Mouse (Mus musculus): Measurements from ENCODE around the gene Oaz3. TPM values are rescaled to one million over a fixed set of nuclear protein-coding genes. Genes with fewer than 3 reads are reported as not detected.

The Oaz3 gene
- polyA plus RNA-seq, 2 experiments: 0.02 TPM; not detected in 1

- no peak overlapping the region for H3K9ac ChIP-seq (replicated peaks)
- peaks cover 0 to 4% of the 10 kb centered on the region in 2 experiments; a peak in 2 of 4 replicates for H3K4me1 ChIP-seq (replicated peaks; ENCODE audit: control insufficient read depth in 2 of 2, insufficient read depth in 2 of 2, low read length in 1 of 2)
- no peak overlapping the region for H3K27ac ChIP-seq
- DNase-seq (ENCODE audit: low read depth in 3 of 3, low spot score in 3 of 3): no peak
- no peak for ATAC-seq (ENCODE audit: insufficient read depth)
- H3K4me3 ChIP-seq (ENCODE audit: insufficient read depth in 1 of 2, low read depth in 2 of 2, low read length in 2 of 2): no peak overlapping the region
- no peak for TF ChIP-seq EP300 (IDR thresholded peaks at IDR 0.05; ENCODE audit: low read depth)
- TF ChIP-seq CTCF (IDR thresholded peaks at IDR 0.05; ENCODE audit: low read depth): no peak
- H3K4me2 ChIP-seq (ENCODE audit: low read depth): no peak overlapping the region
- peaks cover 24% of the 10 kb centered on the region for H3K27me3 ChIP-seq (ENCODE audit: control insufficient read depth, insufficient read depth, low read length)
- no peaks in the 10 kb centered on the region for H3K9me3 ChIP-seq (ENCODE audit: control insufficient read depth, low read length)
- 65% methylated on average over 4 of the region's 4 CpGs for WGBS (ENCODE audit: insufficient replicate concordance)
- no peaks in the 10 kb centered on the region for H3K36me3 ChIP-seq (replicated peaks; ENCODE audit: control insufficient read depth, insufficient read depth, low read depth)
These were observed 33.7 kb upstream of the Oaz3 start for GRCm38 (mm10) chr3:94477444-94477843.

GRCm38 (mm10) chr3:94476301-94477035 is 32.8 kb upstream of the Oaz3 start:
- Histone ChIP-seq H3K27me3 (ENCODE audit: control insufficient read depth, insufficient read depth, low read length) (peaks cover 24% of the 10 kb centered on the region), H3K36me3 (replicated peaks; ENCODE audit: control insufficient read depth, insufficient read depth, low read depth) (no peaks in the 10 kb centered on the region), H3K4me2 (ENCODE audit: low read depth) (no peak overlapping the region), H3K9ac (replicated peaks) (no peak overlapping the region), H3K4me1 (replicated peaks; ENCODE audit: control insufficient read depth in 2 of 2, insufficient read depth in 2 of 2, low read length in 1 of 2) (peaks cover 0 to 4% of the 10 kb centered on the region in 2 experiments; a peak in 2 of 4 replicates), H3K4me3 (ENCODE audit: insufficient read depth in 1 of 2, low read depth in 2 of 2, low read length in 2 of 2) (no peak overlapping the region), H3K27ac (no peak overlapping the region), H3K9me3 (ENCODE audit: control insufficient read depth, low read length) (no peaks in the 10 kb centered on the region)
- TF ChIP-seq CTCF (IDR thresholded peaks at IDR 0.05; ENCODE audit: low read depth) (no peak), EP300 (IDR thresholded peaks at IDR 0.05; ENCODE audit: low read depth) (no peak)
- no peak for ATAC-seq (ENCODE audit: insufficient read depth)
- WGBS (ENCODE audit: insufficient replicate concordance): 45% methylated on average over 8 of the region's 8 CpGs
- no peak for DNase-seq (ENCODE audit: low read depth in 3 of 3, low spot score in 3 of 3)

- no peaks in the 10 kb centered on the region for H3K9me3 ChIP-seq (ENCODE audit: control insufficient read depth, low read length)
- H3K27ac ChIP-seq: no peak overlapping the region
- H3K4me1 ChIP-seq (replicated peaks; ENCODE audit: control insufficient read depth in 2 of 2, insufficient read depth in 2 of 2, low read length in 1 of 2): peaks cover 0 to 4% of the 10 kb centered on the region in 2 experiments; a peak in 2 of 4 replicates
- no peak overlapping the region for H3K9ac ChIP-seq (replicated peaks)
- no peaks in the 10 kb centered on the region for H3K36me3 ChIP-seq (replicated peaks; ENCODE audit: control insufficient read depth, insufficient read depth, low read depth)
- no peak overlapping the region for H3K4me3 ChIP-seq (ENCODE audit: insufficient read depth in 1 of 2, low read depth in 2 of 2, low read length in 2 of 2)
- DNase-seq (ENCODE audit: low read depth in 3 of 3, low spot score in 3 of 3): no peak
- no peak overlapping the region for H3K4me2 ChIP-seq (ENCODE audit: low read depth)
- WGBS (ENCODE audit: insufficient replicate concordance): 43% methylated on average over 5 of the region's 5 CpGs
- ATAC-seq (ENCODE audit: insufficient read depth): no peak
- TF ChIP-seq CTCF (IDR thresholded peaks at IDR 0.05; ENCODE audit: low read depth) (no peak), EP300 (IDR thresholded peaks at IDR 0.05; ENCODE audit: low read depth) (no peak)
- H3K27me3 ChIP-seq (ENCODE audit: control insufficient read depth, insufficient read depth, low read length): peaks cover 2% of the 10 kb centered on the region; the same call in 1 of the 2 replicates
These were observed 30.0 kb upstream of the Oaz3 start for GRCm38 (mm10) chr3:94473567-94474232.

GRCm38 (mm10) chr3:94473115-94473505 is 29.4 kb upstream of the Oaz3 start:
- H3K36me3 ChIP-seq (replicated peaks; ENCODE audit: control insufficient read depth, insufficient read depth, low read depth): no peaks in the 10 kb centered on the region
- no peak overlapping the region for H3K27ac ChIP-seq
- DNase-seq (ENCODE audit: low read depth in 3 of 3, low spot score in 3 of 3) (no peak), ATAC-seq (ENCODE audit: insufficient read depth) (no peak)
- no peak overlapping the region for H3K4me2 ChIP-seq (ENCODE audit: low read depth)
- no peak for TF ChIP-seq CTCF (IDR thresholded peaks at IDR 0.05; ENCODE audit: low read depth)
- no peak for TF ChIP-seq EP300 (IDR thresholded peaks at IDR 0.05; ENCODE audit: low read depth)
- no peak overlapping the region for H3K4me3 ChIP-seq (ENCODE audit: insufficient read depth in 1 of 2, low read depth in 2 of 2, low read length in 2 of 2)
- H3K4me1 ChIP-seq (replicated peaks; ENCODE audit: control insufficient read depth in 2 of 2, insufficient read depth in 2 of 2, low read length in 1 of 2): peaks cover 0 to 4% of the 10 kb centered on the region in 2 experiments; a peak in 2 of 4 replicates
- no peak overlapping the region for H3K9ac ChIP-seq (replicated peaks)
- WGBS (ENCODE audit: insufficient replicate concordance): 60% methylated on average over 10 of the region's 10 CpGs
- no peaks in the 10 kb centered on the region for H3K27me3 ChIP-seq (ENCODE audit: control insufficient read depth, insufficient read depth, low read length)
- no peaks in the 10 kb centered on the region for H3K9me3 ChIP-seq (ENCODE audit: control insufficient read depth, low read length)

- DNase-seq (ENCODE audit: low read depth in 3 of 3, low spot score in 3 of 3): no peak
- no peaks in the 10 kb centered on the region for H3K36me3 ChIP-seq (replicated peaks; ENCODE audit: control insufficient read depth, insufficient read depth, low read depth)
- TF ChIP-seq EP300 (IDR thresholded peaks at IDR 0.05; ENCODE audit: low read depth) (no peak), CTCF (IDR thresholded peaks at IDR 0.05; ENCODE audit: low read depth) (no peak)
- ATAC-seq (ENCODE audit: insufficient read depth): no peak
- H3K9me3 ChIP-seq (ENCODE audit: control insufficient read depth, low read length): no peaks in the 10 kb centered on the region
- H3K4me3 ChIP-seq (ENCODE audit: insufficient read depth in 1 of 2, low read depth in 2 of 2, low read length in 2 of 2): no peak overlapping the region
- 17% methylated on average over 28 of the region's 28 CpGs for WGBS (ENCODE audit: insufficient replicate concordance)
- H3K4me2 ChIP-seq (ENCODE audit: low read depth): no peak overlapping the region
- peaks cover 0 to 3% of the 10 kb centered on the region in 2 experiments; a peak in 2 of 4 replicates for H3K4me1 ChIP-seq (replicated peaks; ENCODE audit: control insufficient read depth in 2 of 2, insufficient read depth in 2 of 2, low read length in 1 of 2)
- H3K27ac ChIP-seq: no peak overlapping the region
- no peak overlapping the region for H3K9ac ChIP-seq (replicated peaks)
- no peaks in the 10 kb centered on the region for H3K27me3 ChIP-seq (ENCODE audit: control insufficient read depth, insufficient read depth, low read length)
These were observed 28.9 kb upstream of the Oaz3 start for GRCm38 (mm10) chr3:94472447-94473114.
